Mouse (Mus musculus): Measurements from ENCODE around the gene Cenpm. TPM values are rescaled to one million over a fixed set of nuclear protein-coding genes. Genes with fewer than 3 reads are reported as not detected.

The Cenpm gene
- polyA plus RNA-seq, 1 experiment: 43.2 TPM

DNA sequence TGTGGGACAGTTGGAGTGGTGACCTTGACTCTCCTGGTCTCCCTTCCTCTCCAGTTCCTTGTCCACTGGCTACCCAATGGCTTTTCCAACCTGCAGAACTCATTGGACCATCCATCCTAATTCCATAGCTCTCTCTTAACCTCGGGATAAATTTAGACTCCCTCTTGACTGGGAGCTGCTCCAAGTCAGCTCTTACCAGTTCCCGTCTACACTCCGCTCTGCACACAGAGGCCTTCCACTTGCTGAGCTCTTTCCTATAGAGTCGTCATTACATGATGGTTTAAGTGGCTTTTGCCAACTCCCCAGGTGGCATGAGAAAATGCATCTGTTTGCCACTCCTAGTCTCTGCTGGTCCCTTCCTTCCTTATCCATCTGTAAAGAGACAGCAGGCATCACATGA lies 36.1 kb upstream of the Cenpm start:
- no peaks in the 10 kb centered on the region for H3K9me3 ChIP-seq (replicated peaks; ENCODE audit: control insufficient read depth, insufficient read depth, low read length, poor library complexity, severe bottlenecking)
- no peak overlapping the region for H3K9ac ChIP-seq (ENCODE audit: low read depth, poor library complexity, severe bottlenecking)
- H3K36me3 ChIP-seq (ENCODE audit: control insufficient read depth, insufficient read depth, low read length, poor library complexity, severe bottlenecking): no peaks in the 10 kb centered on the region
- no peak overlapping the region for H3K27ac ChIP-seq (ENCODE audit: insufficient read depth, low read length)
- H3K4me1 ChIP-seq (ENCODE audit: control insufficient read depth, insufficient read depth, low read length): peaks cover 4% of the 10 kb centered on the region
- no peaks in the 10 kb centered on the region for H3K27me3 ChIP-seq (ENCODE audit: control insufficient read depth, insufficient read depth, low read length, poor library complexity, severe bottlenecking)
- TF ChIP-seq CTCF (IDR thresholded peaks at IDR 0.05; ENCODE audit: low read depth, low read length) (no peak), POLR2A (IDR thresholded peaks at IDR 0.05; ENCODE audit: insufficient read depth, low read length) (no peak), EP300 (IDR thresholded peaks at IDR 0.05; ENCODE audit: insufficient read depth, low read depth, low read length) (no peak)
- no peak overlapping the region for H3K4me3 ChIP-seq (ENCODE audit: low read depth, low read length)

DNA sequence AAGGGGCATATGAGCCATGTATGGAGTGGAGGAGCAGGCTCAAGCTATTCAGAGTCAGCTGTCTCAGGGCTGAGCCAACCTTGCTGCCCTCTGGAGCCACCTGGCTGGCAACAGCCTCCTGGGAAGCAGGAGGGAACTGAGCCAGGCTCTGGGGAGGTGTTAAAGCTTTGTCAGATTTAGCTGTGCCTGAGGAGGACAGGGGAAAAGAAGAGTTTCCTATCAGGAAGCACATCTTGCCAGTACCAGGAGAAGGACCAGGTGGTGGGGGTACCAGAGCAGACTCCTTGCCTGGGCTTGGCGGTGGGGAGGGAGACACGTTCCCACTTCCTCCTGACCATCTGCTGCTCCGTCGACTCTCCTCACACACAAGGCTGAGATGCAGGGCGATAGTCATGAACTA lies 33.0 kb upstream of the Cenpm start:
- Histone ChIP-seq H3K27me3 (ENCODE audit: control insufficient read depth, insufficient read depth, low read length, poor library complexity, severe bottlenecking) (0 out of 2 replicates have a peak, but pooled peaks cover 4% of the 10 kb centered on the region), H3K27ac (ENCODE audit: insufficient read depth, low read length) (no peak overlapping the region), H3K9me3 (replicated peaks; ENCODE audit: control insufficient read depth, insufficient read depth, low read length, poor library complexity, severe bottlenecking) (no peaks in the 10 kb centered on the region), H3K36me3 (ENCODE audit: control insufficient read depth, insufficient read depth, low read length, poor library complexity, severe bottlenecking) (no peaks in the 10 kb centered on the region), H3K9ac (ENCODE audit: low read depth, poor library complexity, severe bottlenecking) (no peak overlapping the region), H3K4me3 (ENCODE audit: low read depth, low read length) (no peak overlapping the region), H3K4me1 (ENCODE audit: control insufficient read depth, insufficient read depth, low read length) (peaks cover 4% of the 10 kb centered on the region)
- no peak for TF ChIP-seq EP300 (IDR thresholded peaks at IDR 0.05; ENCODE audit: insufficient read depth, low read depth, low read length)
- no peak for TF ChIP-seq CTCF (IDR thresholded peaks at IDR 0.05; ENCODE audit: low read depth, low read length)
- no peak for TF ChIP-seq POLR2A (IDR thresholded peaks at IDR 0.05; ENCODE audit: insufficient read depth, low read length)

- TF ChIP-seq POLR2A (IDR thresholded peaks at IDR 0.05; ENCODE audit: insufficient read depth, low read length) (no peak), EP300 (IDR thresholded peaks at IDR 0.05; ENCODE audit: insufficient read depth, low read depth, low read length) (no peak), CTCF (IDR thresholded peaks at IDR 0.05; ENCODE audit: low read depth, low read length) (no peak)
- H3K4me3 ChIP-seq (ENCODE audit: low read depth, low read length): peak overlapping the region; percentile 97
- H3K36me3 ChIP-seq (ENCODE audit: control insufficient read depth, insufficient read depth, low read length, poor library complexity, severe bottlenecking): no peaks in the 10 kb centered on the region
- no peak overlapping the region for H3K27ac ChIP-seq (ENCODE audit: insufficient read depth, low read length)
- no peaks in the 10 kb centered on the region for H3K9me3 ChIP-seq (replicated peaks; ENCODE audit: control insufficient read depth, insufficient read depth, low read length, poor library complexity, severe bottlenecking)
- H3K4me1 ChIP-seq (ENCODE audit: control insufficient read depth, insufficient read depth, low read length): peaks cover 6% of the 10 kb centered on the region
- peak overlapping the region; percentile 79 for H3K9ac ChIP-seq (ENCODE audit: low read depth, poor library complexity, severe bottlenecking)
- H3K27me3 ChIP-seq (ENCODE audit: control insufficient read depth, insufficient read depth, low read length, poor library complexity, severe bottlenecking): 0 out of 2 replicates have a peak, but pooled peaks cover 4% of the 10 kb centered on the region
Measured at GRCm38 (mm10) chr15:82274927-82275901, 30.7 kb upstream of the Cenpm start.

GRCm38 (mm10) chr15:82274593-82274926 lies 30.0 kb upstream of the Cenpm start, which contains the start of gene Sept3:
Sept3 (plus strand) TSS chr15:82274893.
- TF ChIP-seq EP300 (IDR thresholded peaks at IDR 0.05; ENCODE audit: insufficient read depth, low read depth, low read length) (no peak), CTCF (IDR thresholded peaks at IDR 0.05; ENCODE audit: low read depth, low read length) (no peak), POLR2A (IDR thresholded peaks at IDR 0.05; ENCODE audit: insufficient read depth, low read length) (no peak)
- H3K9ac ChIP-seq (ENCODE audit: low read depth, poor library complexity, severe bottlenecking): peak within 1 kb of the TSS; percentile 79
- peaks cover 6% of the 10 kb centered on the region for H3K4me1 ChIP-seq (ENCODE audit: control insufficient read depth, insufficient read depth, low read length)
- no peak within 1 kb of the TSS for H3K27ac ChIP-seq (ENCODE audit: insufficient read depth, low read length)
- H3K4me3 ChIP-seq (ENCODE audit: low read depth, low read length): peak within 1 kb of the TSS; percentile 97
- H3K27me3 ChIP-seq (ENCODE audit: control insufficient read depth, insufficient read depth, low read length, poor library complexity, severe bottlenecking): 0 out of 2 replicates have a peak, but pooled peaks cover 4% of the 10 kb centered on the region
- no peaks in the 10 kb centered on the region for H3K36me3 ChIP-seq (ENCODE audit: control insufficient read depth, insufficient read depth, low read length, poor library complexity, severe bottlenecking)
- H3K9me3 ChIP-seq (replicated peaks; ENCODE audit: control insufficient read depth, insufficient read depth, low read length, poor library complexity, severe bottlenecking): no peaks in the 10 kb centered on the region

GRCm38 (mm10) chr15:82272295-82272694 lies 27.7 kb upstream of the Cenpm start:
- no peak for TF ChIP-seq CTCF (IDR thresholded peaks at IDR 0.05; ENCODE audit: low read depth, low read length)
- TF ChIP-seq POLR2A (IDR thresholded peaks at IDR 0.05; ENCODE audit: insufficient read depth, low read length): no peak
- no peak for TF ChIP-seq EP300 (IDR thresholded peaks at IDR 0.05; ENCODE audit: insufficient read depth, low read depth, low read length)
- Histone ChIP-seq H3K27me3 (ENCODE audit: control insufficient read depth, insufficient read depth, low read length, poor library complexity, severe bottlenecking) (0 out of 2 replicates have a peak, but pooled peaks cover 4% of the 10 kb centered on the region), H3K36me3 (ENCODE audit: control insufficient read depth, insufficient read depth, low read length, poor library complexity, severe bottlenecking) (no peaks in the 10 kb centered on the region), H3K27ac (ENCODE audit: insufficient read depth, low read length) (no peak overlapping the region), H3K9me3 (replicated peaks; ENCODE audit: control insufficient read depth, insufficient read depth, low read length, poor library complexity, severe bottlenecking) (no peaks in the 10 kb centered on the region), H3K9ac (ENCODE audit: low read depth, poor library complexity, severe bottlenecking) (no peak overlapping the region), H3K4me1 (ENCODE audit: control insufficient read depth, insufficient read depth, low read length) (peaks cover 6% of the 10 kb centered on the region), H3K4me3 (ENCODE audit: low read depth, low read length) (no peak overlapping the region)

DNA sequence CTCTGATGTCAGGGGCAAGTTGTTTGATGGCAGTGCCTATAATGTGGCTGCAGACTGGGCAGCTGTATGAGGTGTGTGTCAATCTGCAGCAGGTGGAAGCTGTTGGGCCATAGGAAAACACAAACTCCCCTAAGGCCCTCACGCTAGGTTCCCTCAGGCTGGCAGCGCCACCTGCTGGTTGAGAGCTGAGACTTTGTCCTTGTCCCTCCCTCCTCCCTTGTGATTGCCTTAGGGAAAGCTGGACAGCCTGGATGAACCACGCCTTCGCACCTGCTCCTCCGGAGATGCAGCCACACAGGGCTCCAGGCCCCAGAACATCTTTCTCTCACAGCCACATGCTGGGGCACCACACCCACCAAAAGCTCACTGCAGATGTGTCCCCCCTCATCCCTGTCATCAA lies 26.7 kb upstream of the Cenpm start:
- Histone ChIP-seq H3K27ac (ENCODE audit: insufficient read depth, low read length) (no peak overlapping the region), H3K27me3 (ENCODE audit: control insufficient read depth, insufficient read depth, low read length, poor library complexity, severe bottlenecking) (0 out of 2 replicates have a peak, but pooled peaks cover 4% of the 10 kb centered on the region)

More for the DNA sequence above, 26.7 kb upstream of the Cenpm start:
- H3K4me3 ChIP-seq (ENCODE audit: low read depth, low read length): no peak overlapping the region
- no peak overlapping the region for H3K9ac ChIP-seq (ENCODE audit: low read depth, poor library complexity, severe bottlenecking)
- no peaks in the 10 kb centered on the region for H3K9me3 ChIP-seq (replicated peaks; ENCODE audit: control insufficient read depth, insufficient read depth, low read length, poor library complexity, severe bottlenecking)
- peak; percentile 99 for TF ChIP-seq CTCF (IDR thresholded peaks at IDR 0.05; ENCODE audit: low read depth, low read length)
- no peak for TF ChIP-seq POLR2A (IDR thresholded peaks at IDR 0.05; ENCODE audit: insufficient read depth, low read length)
- TF ChIP-seq EP300 (IDR thresholded peaks at IDR 0.05; ENCODE audit: insufficient read depth, low read depth, low read length): peak; percentile 84
- no peaks in the 10 kb centered on the region for H3K36me3 ChIP-seq (ENCODE audit: control insufficient read depth, insufficient read depth, low read length, poor library complexity, severe bottlenecking)
- H3K4me1 ChIP-seq (ENCODE audit: control insufficient read depth, insufficient read depth, low read length): peaks cover 5% of the 10 kb centered on the region

Measured in ES-Bruce4 (cell line).